Mouse (Mus musculus) liver, embryonic 14.5 days (tissue): ENCODE results near the gene Ankrd65. TPM values are rescaled to one million over a fixed set of nuclear protein-coding genes. Genes with fewer than 3 reads are reported as not detected.
"Not testable (repeated sequence)": the region's sequence is repeated elsewhere in the genome, so short reads cannot be mapped to it uniquely, and the experiment has no call there.

Experiments used
- ATAC-seq: fragments of 200-750 bp; cut with Nextera tagmentation; 2 replicates; pipeline ENCODE4 v1.8.0; 2017; ENCODE audit warnings: moderate number of reproducible peaks, mild to moderate bottlenecking, moderate library complexity; ENCODE audit not compliant: insufficient read depth
- DNase-seq, 3 experiments: peaks; one replicate each; pipeline ENCODE4 v3.0.0-alpha.2; 2012 to 2013; ENCODE audit warnings: low read depth in 3 of 3, low spot score in 3 of 3
- H3K27ac ChIP-seq: fragments of 300-500 bp; sonication (generic); 2 replicates; pipeline ENCODE4 v1.5.1; 2014; ENCODE audit warnings: moderate library complexity, mild to moderate bottlenecking, control low read depth, inconsistent platforms
- H3K27me3 ChIP-seq: fragments of 300-500 bp; sonication (generic); 2 replicates; pipeline ENCODE4 v1.6.1; 2014; ENCODE audit warnings: mild to moderate bottlenecking, low read length, moderate library complexity; ENCODE audit not compliant: control insufficient read depth, insufficient read depth
- H3K36me3 ChIP-seq: fragments of 300-500 bp; sonication (generic); replicated peaks from 2 replicates; pipeline ENCODE4 v1.6.1; 2014; ENCODE audit warnings: low read depth; ENCODE audit not compliant: control insufficient read depth, insufficient read depth
- H3K4me1 ChIP-seq, 2 experiments: fragments of 200-500 bp in 1 of 2; fragments of 300-500 bp in 1 of 2; sonication (generic) in 1 of 2; replicated peaks; 2 replicates each; pipeline ENCODE4 v1.6.1; 2012 to 2014; ENCODE audit warnings: antibody characterized with exemption in 1 of 2, inconsistent platforms in 1 of 2, low read length in 1 of 2; ENCODE audit not compliant: control insufficient read depth in 2 of 2, insufficient read depth in 2 of 2
- H3K4me2 ChIP-seq: fragments of 300-500 bp; sonication (generic); 2 replicates; pipeline ENCODE4 v1.6.1; 2014; ENCODE audit warnings: low read depth, mild to moderate bottlenecking, control low read depth, moderate library complexity
- H3K4me3 ChIP-seq, 2 experiments: fragments of 200-500 bp in 1 of 2; fragments of 300-500 bp in 1 of 2; sonication (generic) in 1 of 2; 2 replicates each; pipeline ENCODE4 v1.5.1; 2012 to 2014; ENCODE audit warnings: low read depth in 2 of 2, low read length in 2 of 2, mild to moderate bottlenecking in 2 of 2, control low read depth in 1 of 2, inconsistent platforms in 1 of 2, moderate library complexity in 1 of 2; ENCODE audit not compliant: insufficient read depth in 1 of 2
- H3K9ac ChIP-seq: fragments of 300-500 bp; sonication (generic); replicated peaks from 2 replicates; pipeline ENCODE4 v1.6.1; 2014; ENCODE audit warnings: mild to moderate bottlenecking, control low read depth, moderate library complexity
- H3K9me3 ChIP-seq: fragments of 300-500 bp; sonication (generic); 2 replicates; pipeline ENCODE4 v1.6.1; 2016; ENCODE audit warnings: low read length, mixed read lengths; ENCODE audit not compliant: control insufficient read depth
- CTCF ChIP-seq: IDR thresholded peaks from 2 replicates; pipeline ENCODE4 v1.5.1; 2016; ENCODE audit warnings: antibody characterized with exemption, low read depth, control low read depth
- EP300 ChIP-seq: IDR thresholded peaks from 2 replicates; pipeline ENCODE4 v1.6.1; 2016; ENCODE audit warnings: antibody characterized with exemption, low read depth
- WGBS: fragments of 180-500 bp; shearing (Covaris S2); extraction: QIAGEN DNeasy Blood & Tissue Kit; methylation state at CpG from one replicate; pipeline ENCODE4 v1.1.7; 2014; ENCODE audit not compliant: insufficient replicate concordance; 5-methylcytosine and 5-hydroxymethylcytosine counted together
- polyA plus RNA-seq, 2 experiments: library from polyadenylated mRNA; depleted of rRNA in 1 of 2; stranded (reverse) in 1 of 2; unstranded in 1 of 2; fragments of >200 nt; fragmentation: Nextera tagmentation in 1 of 2; extraction: Ambion mirVana in 1 of 2; gene quantifications; 2 replicates each; pipeline versions ENCODE4 v1.2.1 to v1.2.3; 2012 to 2014

Gene Ankrd65
- polyA plus RNA-seq, 2 experiments = 0.02 TPM; not detected in 1

GRCm38 (mm10) chr4:155785819-155786218 lies 4.4 kb upstream of the Ankrd65 start, which contains the start of gene Tmem88b:
Tmem88b (minus strand) TSS chr4:155785874.
- no peak within 1 kb of the TSS for H3K9ac ChIP-seq
- no peak within 1 kb of the TSS; a peak in 1 of 4 replicates for H3K4me3 ChIP-seq
- H3K27me3 ChIP-seq = peaks cover 9% of the 10 kb centered on the region
- H3K4me2 ChIP-seq = peak within 1 kb of the TSS; percentile 79
- DNase-seq = no peak
- no peaks in the 10 kb centered on the region for H3K36me3 ChIP-seq
- no peak within 1 kb of the TSS for H3K27ac ChIP-seq
- no peak for ATAC-seq
- TF ChIP-seq EP300 = no peak
- TF ChIP-seq CTCF = peak; percentile 42; the same call in 1 of the 2 replicates
- peaks cover 6 to 20% of the 10 kb centered on the region in 2 experiments for H3K4me1 ChIP-seq
- no peaks in the 10 kb centered on the region for H3K9me3 ChIP-seq
- 41% methylated on average over 5 of the region's 5 CpGs for WGBS

GRCm38 (mm10) chr4:155788300-155788699 lies 1.9 kb upstream of the Ankrd65 start:
- no peak overlapping the region; the same call in 1 of the 2 replicates for H3K9ac ChIP-seq
- H3K4me1 ChIP-seq = peaks cover 6 to 20% of the 10 kb centered on the region in 2 experiments
- peaks cover 3% of the 10 kb centered on the region; the same call in 1 of the 2 replicates for H3K27me3 ChIP-seq
- H3K4me3 ChIP-seq = no peak overlapping the region
- DNase-seq (no peak), ATAC-seq (peak; percentile 38; the same call in 1 of the 2 replicates)
- WGBS = 38% methylated on average over 3 of the region's 3 CpGs
- H3K27ac ChIP-seq = no peak overlapping the region
- no peaks in the 10 kb centered on the region for H3K36me3 ChIP-seq
- TF ChIP-seq CTCF = no peak
- no peak for TF ChIP-seq EP300
- H3K9me3 ChIP-seq = no peaks in the 10 kb centered on the region
- H3K4me2 ChIP-seq = 0 out of 2 replicates have a peak overlapping the region, but pooled peaks have one; percentile 8

GRCm38 (mm10) chr4:155788833-155789232 lies 1.4 kb upstream of the Ankrd65 start:
- not testable (repeated sequence) for H3K36me3 ChIP-seq, H3K4me2 ChIP-seq, ATAC-seq, H3K27ac ChIP-seq, H3K4me3 ChIP-seq, DNase-seq, H3K9me3 ChIP-seq, H3K9ac ChIP-seq, H3K27me3 ChIP-seq
- H3K4me1 ChIP-seq = peaks cover 6 to 20% of the 10 kb centered on the region in 2 experiments
- 65% methylated on average over 4 of the region's 4 CpGs for WGBS

GRCm38 (mm10) chr4:155790650-155791161 lies 467 bp downstream of the Ankrd65 start:
- H3K4me3 ChIP-seq = no peak overlapping the region
- H3K27me3 ChIP-seq = no peaks in the 10 kb centered on the region
- no peak overlapping the region for H3K4me2 ChIP-seq
- WGBS = 52% methylated on average over 3 of the region's 3 CpGs
- TF ChIP-seq EP300 (no peak), CTCF (no peak)
- peaks cover 6 to 17% of the 10 kb centered on the region in 2 experiments for H3K4me1 ChIP-seq
- no peaks in the 10 kb centered on the region for H3K36me3 ChIP-seq
- ATAC-seq (no peak), DNase-seq (no peak)
- no peaks in the 10 kb centered on the region for H3K9me3 ChIP-seq
- H3K9ac ChIP-seq = no peak overlapping the region
- no peak overlapping the region for H3K27ac ChIP-seq

GRCm38 (mm10) chr4:155791240-155791933 lies 1.1 kb downstream of the Ankrd65 start:
- 71% methylated on average over 24 of the region's 24 CpGs for WGBS
- Histone ChIP-seq H3K9me3 (no peaks in the 10 kb centered on the region), H3K4me3 (no peak overlapping the region), H3K4me1 (peaks cover 6 to 17% of the 10 kb centered on the region in 2 experiments), H3K9ac (no peak overlapping the region), H3K36me3 (no peaks in the 10 kb centered on the region), H3K27me3 (no peaks in the 10 kb centered on the region), H3K27ac (no peak overlapping the region), H3K4me2 (no peak overlapping the region)
- ATAC-seq (no peak), DNase-seq (no peak)
- TF ChIP-seq EP300 (no peak), CTCF (no peak)
